Mouse (Mus musculus) E14TG2a.4 (cell line): ENCODE results near the gene Nol4l.

ENCODE experiments used
- CTCF ChIP-seq: conservative IDR thresholded peaks from 2 replicates; pipeline ENCODE4 v1.5.1; 2014; ENCODE audit warnings: low read length
- NANOG ChIP-seq: IDR thresholded peaks from 2 replicates; pipeline ENCODE4 v1.6.1; 2014; ENCODE audit warnings: borderline replicate concordance, low read length, mixed read lengths

DNA sequence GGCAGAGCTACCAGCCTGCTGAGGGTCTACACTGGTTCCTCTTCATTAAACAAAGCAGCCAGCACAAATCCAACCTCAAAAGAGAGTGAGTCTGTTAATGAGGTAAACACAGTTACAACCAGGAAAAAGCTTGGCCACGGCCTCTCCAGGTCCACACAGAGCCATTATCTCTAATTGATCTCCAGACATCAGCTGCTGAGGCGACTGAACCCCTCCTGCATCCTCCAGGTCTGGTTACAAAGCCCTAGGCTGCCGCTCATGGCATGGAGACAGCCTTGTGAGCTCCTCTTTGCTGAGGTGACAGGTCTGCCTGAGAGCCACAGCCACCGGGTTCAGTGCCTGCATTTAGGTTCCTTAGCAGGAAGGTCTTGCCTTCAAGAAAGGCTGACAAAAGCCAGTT is 72.3 kb downstream of the Nol4l start:
- no peak for TF ChIP-seq CTCF
- no peak for TF ChIP-seq NANOG
